Mouse (Mus musculus): ENCODE measurements at regions not wholly inside any gene's neighbourhood (a gene's known extent, or its start where the extent isn't known, plus 50 kb on each side); places are given as distances from the start of the nearest gene placed in this dataset.

GRCm38 (mm10) chr10:99531992-99532391, 227.5 kb downstream of the Csl start:
- H3K4me1 ChIP-seq (ENCODE audit: control insufficient read depth, insufficient read depth, insufficient read length, low read length), result no peaks in the 10 kb centered on the region
- no peak overlapping the region for H3K4me3 ChIP-seq (ENCODE audit: insufficient read depth, low read depth, low read length)
- H3K27ac ChIP-seq (replicated peaks; ENCODE audit: low read depth, low read length), result no peak overlapping the region

- Histone ChIP-seq H3K27ac (replicated peaks; ENCODE audit: low read depth, low read length) (no peak overlapping the region), H3K4me3 (ENCODE audit: insufficient read depth, low read depth, low read length) (no peak overlapping the region), H3K4me1 (ENCODE audit: control insufficient read depth, insufficient read depth, insufficient read length, low read length) (no peaks in the 10 kb centered on the region)
Observed at GRCm38 (mm10) chr10:99532697-99533119, 226.8 kb downstream of the Csl start.

- no peak overlapping the region for H3K27ac ChIP-seq (replicated peaks; ENCODE audit: low read depth, low read length)
- H3K4me1 ChIP-seq (ENCODE audit: control insufficient read depth, insufficient read depth, insufficient read length, low read length), result no peaks in the 10 kb centered on the region
- no peak overlapping the region for H3K4me3 ChIP-seq (ENCODE audit: insufficient read depth, low read depth, low read length)
Observed at GRCm38 (mm10) chr10:99533468-99533867, 226.0 kb downstream of the Csl start.

GRCm38 (mm10) chr10:99534237-99534636, 225.2 kb downstream of the Csl start:
- H3K27ac ChIP-seq (replicated peaks; ENCODE audit: low read depth, low read length), result no peak overlapping the region

GRCm38 (mm10) chr10:99538639-99539038, 220.8 kb downstream of the Csl start:
- Histone ChIP-seq H3K4me3 (ENCODE audit: insufficient read depth, low read depth, low read length) (no peak overlapping the region), H3K27ac (replicated peaks; ENCODE audit: low read depth, low read length) (no peak overlapping the region), H3K4me1 (ENCODE audit: control insufficient read depth, insufficient read depth, insufficient read length, low read length) (no peaks in the 10 kb centered on the region)

More at GRCm38 (mm10) chr10:99534237-99534636, 225.2 kb downstream of the Csl start:
- Histone ChIP-seq H3K4me3 (ENCODE audit: insufficient read depth, low read depth, low read length) (no peak overlapping the region), H3K4me1 (ENCODE audit: control insufficient read depth, insufficient read depth, insufficient read length, low read length) (no peaks in the 10 kb centered on the region)

GRCm38 (mm10) chr10:99552373-99552772, 207.1 kb downstream of the Csl start:
- no peak overlapping the region for H3K27ac ChIP-seq (replicated peaks; ENCODE audit: low read depth, low read length)
- H3K4me3 ChIP-seq (ENCODE audit: insufficient read depth, low read depth, low read length), result no peak overlapping the region
- H3K4me1 ChIP-seq (ENCODE audit: control insufficient read depth, insufficient read depth, insufficient read length, low read length), result no peaks in the 10 kb centered on the region

GRCm38 (mm10) chr10:99552836-99553540, 206.5 kb downstream of the Csl start:
- Histone ChIP-seq H3K4me1 (ENCODE audit: control insufficient read depth, insufficient read depth, insufficient read length, low read length) (no peaks in the 10 kb centered on the region), H3K27ac (replicated peaks; ENCODE audit: low read depth, low read length) (no peak overlapping the region), H3K4me3 (ENCODE audit: insufficient read depth, low read depth, low read length) (no peak overlapping the region)

- H3K27ac ChIP-seq (replicated peaks; ENCODE audit: low read depth, low read length), result no peak overlapping the region
- no peak overlapping the region for H3K4me3 ChIP-seq (ENCODE audit: insufficient read depth, low read depth, low read length)
- no peaks in the 10 kb centered on the region for H3K4me1 ChIP-seq (ENCODE audit: control insufficient read depth, insufficient read depth, insufficient read length, low read length)
Observed at GRCm38 (mm10) chr10:99555021-99555420, 204.4 kb downstream of the Csl start.

- Histone ChIP-seq H3K27ac (replicated peaks; ENCODE audit: low read depth, low read length) (no peak overlapping the region), H3K4me3 (ENCODE audit: insufficient read depth, low read depth, low read length) (no peak overlapping the region), H3K4me1 (ENCODE audit: control insufficient read depth, insufficient read depth, insufficient read length, low read length) (no peaks in the 10 kb centered on the region)
Observed at GRCm38 (mm10) chr10:99555658-99556352, 203.7 kb downstream of the Csl start.

GRCm38 (mm10) chr10:99556353-99557036, 203.0 kb downstream of the Csl start:
- Histone ChIP-seq H3K27ac (replicated peaks; ENCODE audit: low read depth, low read length) (no peak overlapping the region), H3K4me1 (ENCODE audit: control insufficient read depth, insufficient read depth, insufficient read length, low read length) (no peaks in the 10 kb centered on the region), H3K4me3 (ENCODE audit: insufficient read depth, low read depth, low read length) (no peak overlapping the region)

GRCm38 (mm10) chr10:99558656-99559055, 200.8 kb downstream of the Csl start:
- H3K4me3 ChIP-seq (ENCODE audit: insufficient read depth, low read depth, low read length), result no peak overlapping the region
- no peak overlapping the region for H3K27ac ChIP-seq (replicated peaks; ENCODE audit: low read depth, low read length)
- no peaks in the 10 kb centered on the region for H3K4me1 ChIP-seq (ENCODE audit: control insufficient read depth, insufficient read depth, insufficient read length, low read length)

- H3K4me1 ChIP-seq (ENCODE audit: control insufficient read depth, insufficient read depth, insufficient read length, low read length), result no peaks in the 10 kb centered on the region
- no peak overlapping the region for H3K4me3 ChIP-seq (ENCODE audit: insufficient read depth, low read depth, low read length)
- H3K27ac ChIP-seq (replicated peaks; ENCODE audit: low read depth, low read length), result no peak overlapping the region
Observed at GRCm38 (mm10) chr10:99561166-99561818, 198.2 kb downstream of the Csl start.

GRCm38 (mm10) chr10:99564605-99565004, 194.9 kb downstream of the Csl start:
- no peak overlapping the region for H3K4me3 ChIP-seq (ENCODE audit: insufficient read depth, low read depth, low read length)
- no peaks in the 10 kb centered on the region for H3K4me1 ChIP-seq (ENCODE audit: control insufficient read depth, insufficient read depth, insufficient read length, low read length)
- H3K27ac ChIP-seq (replicated peaks; ENCODE audit: low read depth, low read length), result no peak overlapping the region

- no peak overlapping the region for H3K27ac ChIP-seq (replicated peaks; ENCODE audit: low read depth, low read length)
- no peaks in the 10 kb centered on the region for H3K4me1 ChIP-seq (ENCODE audit: control insufficient read depth, insufficient read depth, insufficient read length, low read length)
- no peak overlapping the region for H3K4me3 ChIP-seq (ENCODE audit: insufficient read depth, low read depth, low read length)
Observed at GRCm38 (mm10) chr10:99568424-99568823, 191.0 kb downstream of the Csl start.

GRCm38 (mm10) chr10:99570190-99570589, 189.3 kb downstream of the Csl start:
- Histone ChIP-seq H3K4me1 (ENCODE audit: control insufficient read depth, insufficient read depth, insufficient read length, low read length) (no peaks in the 10 kb centered on the region), H3K4me3 (ENCODE audit: insufficient read depth, low read depth, low read length) (no peak overlapping the region), H3K27ac (replicated peaks; ENCODE audit: low read depth, low read length) (no peak overlapping the region)
